Mouse (Mus musculus) heart, adult 11 months (tissue): ENCODE measurements at regions not wholly inside any gene's neighbourhood (a gene's known extent, or its start where the extent isn't known, plus 50 kb on each side); places are given as distances from the start of the nearest gene placed in this dataset.
A peak's percentile ranks its signal among the peaks of the same experiment; 100 is the strongest.
"Not testable (repeated sequence)": the region's sequence is repeated elsewhere in the genome, so short reads cannot be mapped to it uniquely, and the experiment has no call there.

ENCODE experiments used
- DNase-seq: peaks from one replicate; pipeline ENCODE4 v3.0.0; 2022

DNA sequence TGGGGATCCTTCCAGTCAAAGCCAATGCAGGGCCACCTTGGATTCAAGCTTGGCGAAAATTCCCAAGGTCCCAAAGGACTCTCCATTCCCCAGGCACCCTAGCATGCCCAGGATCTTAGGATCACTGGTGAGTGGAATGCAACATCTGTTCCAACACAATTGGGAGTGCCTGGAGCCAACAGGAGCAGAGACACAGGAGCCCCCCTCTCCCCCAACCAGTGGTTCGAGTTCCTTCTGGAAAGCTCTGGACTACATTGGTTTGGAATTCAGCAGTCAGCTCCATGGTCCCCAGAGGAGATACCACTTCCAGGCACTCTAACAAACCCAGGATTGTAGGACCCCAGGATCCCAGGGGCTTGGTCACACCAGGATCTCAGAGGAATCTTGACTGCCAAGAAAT, 150.0 kb downstream of the Mycs start:
- DNase-seq: peak; percentile 82

DNA sequence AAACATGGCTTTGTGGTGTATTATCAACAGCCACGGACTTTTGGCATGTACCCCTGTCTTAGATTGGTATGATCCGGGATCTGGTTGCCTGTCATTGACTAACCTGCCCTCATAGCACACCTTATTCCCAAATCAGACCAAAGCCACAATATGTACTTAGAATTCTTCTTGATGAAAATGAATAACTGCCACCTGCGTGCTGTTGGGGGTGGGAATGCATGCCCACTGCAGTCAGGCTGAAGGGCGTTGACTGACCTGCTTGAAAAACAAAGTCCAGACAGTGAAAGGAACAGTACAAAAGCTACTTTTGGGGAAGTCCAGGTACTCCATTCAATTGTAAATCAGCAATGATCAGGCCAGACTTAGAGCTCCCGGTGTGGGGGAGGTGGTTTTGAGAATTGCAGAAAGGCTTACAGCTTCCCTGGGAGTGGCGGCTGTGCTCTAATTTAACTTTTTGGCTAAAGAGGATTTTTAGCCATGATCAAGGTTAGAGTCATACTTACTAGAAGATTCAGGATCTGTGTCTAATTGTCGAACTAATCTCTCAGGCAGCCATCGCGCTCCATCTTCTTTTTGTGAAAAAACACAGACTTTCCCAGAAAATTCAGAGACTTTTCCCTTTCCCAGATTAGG, 157.8 kb downstream of the Mycs start:
- DNase-seq: not testable (repeated sequence)

DNA sequence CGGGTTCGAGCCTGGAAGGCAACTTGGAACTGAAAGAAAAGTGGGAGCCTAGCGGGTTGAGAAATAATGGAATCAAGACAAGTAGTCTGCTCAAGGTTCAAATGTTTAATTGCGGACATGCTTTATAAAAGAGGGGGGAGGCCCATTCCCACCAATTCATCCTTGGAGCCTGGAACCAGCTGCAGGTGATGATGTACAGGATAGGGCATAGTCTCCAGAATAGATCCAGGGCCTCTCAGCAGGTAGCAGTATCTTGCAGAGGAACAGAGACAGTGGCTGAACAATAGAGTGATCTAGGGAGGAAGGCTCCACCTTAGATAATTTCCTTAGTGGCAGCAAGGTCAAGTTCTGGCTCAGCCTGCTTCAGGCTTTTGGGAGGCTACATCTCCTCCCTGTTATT, 158.5 kb downstream of the Mycs start:
- DNase-seq: not testable (repeated sequence)
